Mouse (Mus musculus) E14TG2a.4 (cell line): ENCODE data around the gene Galnt10.

Source experiments
- H3K27me3 ChIP-seq: 2 replicates; pipeline ENCODE4 v1.6.1; 2014; ENCODE audit warnings: low read length, control low read depth; ENCODE audit not compliant: insufficient read depth
- H3K36me3 ChIP-seq: 2 replicates; pipeline ENCODE4 v1.6.1; 2014; ENCODE audit warnings: low read length, control low read depth; ENCODE audit not compliant: insufficient read depth
- H3K4me1 ChIP-seq: replicated peaks from 2 replicates; pipeline ENCODE4 v1.6.1; 2014; ENCODE audit warnings: low read depth, low read length, control low read depth
- H3K4me3 ChIP-seq: replicated peaks from 2 replicates; pipeline ENCODE4 v1.5.1; 2014; ENCODE audit warnings: mild to moderate bottlenecking, low read length
- H3K9me3 ChIP-seq: 2 replicates; pipeline ENCODE4 v1.6.1; 2014; ENCODE audit warnings: low read length, control low read depth
- CTCF ChIP-seq: conservative IDR thresholded peaks from 2 replicates; pipeline ENCODE4 v1.5.1; 2014; ENCODE audit warnings: low read length
- NANOG ChIP-seq: IDR thresholded peaks from 2 replicates; pipeline ENCODE4 v1.6.1; 2014; ENCODE audit warnings: borderline replicate concordance, low read length, mixed read lengths
- POU5F1 ChIP-seq: IDR thresholded peaks from 2 replicates; pipeline ENCODE4 v1.6.1; 2014; ENCODE audit warnings: low read length, borderline replicate concordance

Galnt10 gene

DNA sequence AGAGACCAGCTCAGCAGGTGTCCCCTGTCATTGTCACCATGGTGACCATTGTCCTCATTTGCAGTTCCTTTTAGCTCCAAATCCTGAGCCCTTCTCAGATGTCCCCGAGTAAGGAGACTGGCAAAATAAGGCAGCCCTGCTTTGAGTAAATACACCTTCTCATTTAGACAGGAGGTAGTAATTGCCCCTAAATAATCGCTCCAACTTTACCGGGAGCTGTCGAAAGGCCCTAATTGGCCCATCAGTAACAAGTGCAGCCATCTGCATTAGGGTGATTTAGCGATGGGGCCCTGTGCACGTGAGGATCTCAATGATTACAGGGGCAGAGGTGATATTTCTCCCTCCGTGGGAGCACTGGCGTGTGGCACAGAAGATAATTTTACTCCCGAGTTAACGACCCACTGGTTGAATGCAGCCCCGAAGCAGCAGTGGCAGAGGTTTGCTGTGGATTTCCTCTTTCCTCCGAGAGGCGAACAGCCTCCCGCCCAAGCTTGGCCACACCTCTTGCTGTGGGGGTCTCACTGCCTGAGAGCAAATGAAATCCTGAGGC is 115.3 kb downstream of the Galnt10 start:
- no peaks in the 10 kb centered on the region for H3K9me3 ChIP-seq

GRCm38 (mm10) chr11:57761347-57761746 is 116.1 kb downstream of the Galnt10 start:
- no peaks in the 10 kb centered on the region for H3K27me3 ChIP-seq
- peaks cover 12% of the 10 kb centered on the region for H3K4me1 ChIP-seq
- TF ChIP-seq POU5F1, result no peak
- no peak overlapping the region for H3K4me3 ChIP-seq
- no peaks in the 10 kb centered on the region for H3K36me3 ChIP-seq
- H3K9me3 ChIP-seq, result no peaks in the 10 kb centered on the region

More for the DNA sequence above, 115.3 kb downstream of the Galnt10 start:
- Histone ChIP-seq H3K4me3 (no peak overlapping the region), H3K27me3 (no peaks in the 10 kb centered on the region), H3K4me1 (peaks cover 7% of the 10 kb centered on the region), H3K36me3 (no peaks in the 10 kb centered on the region)
- TF ChIP-seq NANOG (no peak), POU5F1 (no peak), CTCF (no peak)

GRCm38 (mm10) chr11:57764124-57764523 is 118.9 kb downstream of the Galnt10 start:
- no peaks in the 10 kb centered on the region for H3K9me3 ChIP-seq
- H3K36me3 ChIP-seq, result 0 out of 2 replicates have a peak, but pooled peaks cover 4% of the 10 kb centered on the region
- no peak overlapping the region for H3K4me3 ChIP-seq
- H3K4me1 ChIP-seq, result peaks cover 16% of the 10 kb centered on the region
- TF ChIP-seq POU5F1, result no peak
- TF ChIP-seq CTCF, result peak; percentile 85
- TF ChIP-seq NANOG, result no peak
- H3K27me3 ChIP-seq, result no peaks in the 10 kb centered on the region

DNA sequence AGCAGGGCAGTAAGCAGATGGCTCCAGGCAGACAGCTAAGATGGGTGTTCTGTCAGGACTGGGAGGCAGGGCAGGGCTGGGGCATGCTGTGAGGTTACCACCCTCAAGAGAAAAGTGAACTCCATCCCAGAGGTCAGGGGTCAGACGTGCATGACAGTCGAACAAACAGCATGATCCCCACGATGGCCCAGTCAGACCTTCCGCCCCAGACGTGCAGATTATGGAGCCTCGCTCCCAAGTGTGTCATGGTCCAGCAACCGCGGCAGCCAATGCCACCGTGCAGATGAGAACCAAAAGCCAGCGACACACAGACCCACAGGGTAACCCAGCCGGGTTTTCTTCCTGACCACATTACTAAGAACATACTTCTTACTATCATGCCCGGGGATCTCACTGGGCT is 121.4 kb downstream of the Galnt10 start:
- no peaks in the 10 kb centered on the region for H3K9me3 ChIP-seq
- H3K4me1 ChIP-seq, result peaks cover 9% of the 10 kb centered on the region
- no peak overlapping the region for H3K4me3 ChIP-seq
- 0 out of 2 replicates have a peak, but pooled peaks cover 11% of the 10 kb centered on the region for H3K36me3 ChIP-seq
- TF ChIP-seq NANOG (no peak), POU5F1 (no peak), CTCF (no peak)
- no peaks in the 10 kb centered on the region for H3K27me3 ChIP-seq

DNA sequence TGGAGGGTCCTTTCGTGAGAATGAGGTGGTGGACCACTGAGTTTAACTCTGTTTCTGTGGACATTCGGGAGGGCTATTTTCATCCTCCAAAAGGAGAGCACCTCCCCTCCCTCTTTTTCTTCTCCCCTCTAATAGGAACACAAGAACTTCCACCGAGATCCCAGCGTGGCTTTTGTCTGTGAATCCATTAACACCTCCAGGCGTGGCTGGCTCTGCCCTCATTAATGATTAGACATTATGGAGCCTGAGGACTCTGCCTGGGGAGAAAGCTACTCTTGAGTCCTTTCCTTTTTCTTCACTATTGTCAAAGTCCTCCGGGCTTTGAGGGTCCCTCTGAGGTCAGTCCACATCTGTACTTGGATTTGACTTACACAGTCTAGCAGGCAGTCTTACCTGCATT is 121.9 kb downstream of the Galnt10 start:
- H3K9me3 ChIP-seq, result no peaks in the 10 kb centered on the region
- no peaks in the 10 kb centered on the region for H3K27me3 ChIP-seq

DNA sequence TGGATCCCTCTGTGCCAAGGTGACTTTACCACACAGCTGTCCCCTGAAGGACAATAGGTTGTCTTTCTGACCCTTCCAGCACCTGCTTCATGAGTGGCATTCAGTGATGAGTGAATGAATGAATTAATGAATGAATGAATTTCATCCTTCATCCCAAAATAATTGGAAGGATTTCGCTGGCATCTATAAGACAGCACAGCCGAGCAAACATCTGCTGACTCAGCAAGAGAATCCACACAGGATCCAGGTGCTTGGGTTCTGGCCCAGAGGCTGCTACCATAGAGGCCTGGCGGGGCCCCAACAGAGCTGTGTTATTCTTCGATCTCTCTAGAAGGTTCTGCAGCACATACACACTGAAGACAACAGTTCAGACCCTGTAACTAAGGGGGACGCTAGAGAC is 125.5 kb downstream of the Galnt10 start:
- 0 out of 2 replicates have a peak, but pooled peaks cover 13% of the 10 kb centered on the region for H3K36me3 ChIP-seq
- no peaks in the 10 kb centered on the region for H3K9me3 ChIP-seq
- no peaks in the 10 kb centered on the region for H3K27me3 ChIP-seq
- no peak for TF ChIP-seq NANOG
- no peak for TF ChIP-seq CTCF
- TF ChIP-seq POU5F1, result no peak
- H3K4me1 ChIP-seq, result peaks cover 22% of the 10 kb centered on the region
- no peak overlapping the region for H3K4me3 ChIP-seq

More for the DNA sequence above, 121.9 kb downstream of the Galnt10 start:
- TF ChIP-seq CTCF (no peak), NANOG (no peak), POU5F1 (no peak)
- H3K4me3 ChIP-seq, result no peak overlapping the region
- H3K36me3 ChIP-seq, result 0 out of 2 replicates have a peak, but pooled peaks cover 12% of the 10 kb centered on the region
- H3K4me1 ChIP-seq, result peaks cover 9% of the 10 kb centered on the region

DNA sequence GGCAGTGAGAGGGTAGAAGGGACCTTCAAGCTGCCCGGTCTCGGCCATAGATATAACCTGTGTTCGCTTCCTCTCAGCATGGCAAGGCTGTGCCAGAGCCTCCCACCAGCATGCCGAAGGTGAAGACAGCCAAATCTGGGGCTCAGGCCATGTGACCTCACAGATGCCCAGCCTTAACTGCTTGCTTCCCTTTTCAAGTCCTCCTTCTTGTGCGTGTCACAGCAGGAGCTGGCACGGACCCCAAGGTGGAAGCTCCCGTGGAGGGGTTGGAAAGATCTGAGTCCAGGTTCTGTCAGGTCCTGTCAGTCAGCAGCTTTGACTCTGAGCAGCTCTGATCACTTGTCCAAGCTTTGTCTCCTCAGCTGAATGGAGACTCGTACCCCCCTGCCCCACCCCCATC is 126.4 kb downstream of the Galnt10 start:
- no peaks in the 10 kb centered on the region for H3K27me3 ChIP-seq

DNA sequence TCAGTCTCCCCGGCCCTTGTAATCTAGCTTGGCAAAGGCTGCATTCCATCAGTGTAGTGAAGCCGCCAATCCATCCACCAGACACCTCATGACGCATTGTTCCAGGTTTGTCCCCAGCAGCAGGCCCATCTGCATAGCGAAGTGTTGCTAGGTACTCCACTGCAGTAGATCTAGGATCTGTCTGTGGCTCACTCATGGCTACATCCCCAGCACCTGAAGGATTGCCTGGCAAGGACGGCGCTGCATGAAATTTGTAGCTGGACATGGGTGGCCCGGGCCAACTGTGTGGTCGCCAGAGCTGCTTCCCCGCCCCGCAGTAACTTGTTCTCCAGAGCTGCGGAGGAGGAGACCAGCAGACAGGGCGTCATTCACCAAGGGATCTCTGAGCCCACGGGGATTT is 128.2 kb downstream of the Galnt10 start:
- H3K36me3 ChIP-seq, result 0 out of 2 replicates have a peak, but pooled peaks cover 10% of the 10 kb centered on the region
- H3K9me3 ChIP-seq, result no peaks in the 10 kb centered on the region
- no peak for TF ChIP-seq NANOG
- TF ChIP-seq POU5F1, result no peak
- TF ChIP-seq CTCF, result no peak
- H3K4me3 ChIP-seq, result no peak overlapping the region
- no peaks in the 10 kb centered on the region for H3K27me3 ChIP-seq
- peaks cover 31% of the 10 kb centered on the region for H3K4me1 ChIP-seq

More for the DNA sequence above, 126.4 kb downstream of the Galnt10 start:
- TF ChIP-seq CTCF (no peak), POU5F1 (no peak), NANOG (no peak)
- Histone ChIP-seq H3K4me3 (no peak overlapping the region), H3K4me1 (peaks cover 16% of the 10 kb centered on the region), H3K9me3 (no peaks in the 10 kb centered on the region), H3K36me3 (0 out of 2 replicates have a peak, but pooled peaks cover 13% of the 10 kb centered on the region)

DNA sequence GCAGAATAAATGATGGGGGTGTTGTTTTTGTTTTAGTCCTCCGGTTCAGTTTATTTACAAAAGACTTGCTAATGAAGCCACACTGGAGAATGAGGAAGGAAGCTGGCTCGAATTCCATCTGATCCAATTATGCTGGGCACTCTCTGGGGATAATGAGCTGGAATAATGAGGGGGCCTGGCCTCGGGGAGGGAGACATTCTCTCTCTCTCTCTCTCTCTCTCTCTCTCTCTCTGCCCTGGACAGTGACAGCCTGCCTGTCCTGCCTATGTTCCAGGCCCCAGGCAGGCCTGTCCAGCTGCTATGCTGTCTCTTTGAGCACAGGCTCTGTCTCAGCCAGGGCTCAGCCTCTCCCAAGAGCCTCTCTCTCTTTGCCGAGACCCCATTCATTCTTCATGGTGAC is 128.7 kb downstream of the Galnt10 start:
- TF ChIP-seq POU5F1 (no peak), NANOG (no peak), CTCF (no peak)
- Histone ChIP-seq H3K27me3 (no peaks in the 10 kb centered on the region), H3K36me3 (0 out of 2 replicates have a peak, but pooled peaks cover 10% of the 10 kb centered on the region), H3K4me3 (no peak overlapping the region), H3K9me3 (no peaks in the 10 kb centered on the region), H3K4me1 (peaks cover 35% of the 10 kb centered on the region)
